Mouse (Mus musculus): Measurements from ENCODE around the gene Zgpat.

- no peak for TF ChIP-seq CTCF (IDR thresholded peaks at IDR 0.05; ENCODE audit: borderline replicate concordance, control insufficient read depth, extremely low read depth, insufficient read depth, low read length, poor library complexity)
- no peak for TF ChIP-seq POLR2A (IDR thresholded peaks at IDR 0.05; ENCODE audit: control insufficient read depth, extremely low read depth, insufficient read depth, low read length, poor library complexity)
These were observed 255 bp upstream of the Zgpat start for GRCm38 (mm10) chr2:181364487-181364859.
